Mouse (Mus musculus): ENCODE data around the gene Sptlc3. TPM values are rescaled to one million over a fixed set of nuclear protein-coding genes. Genes with fewer than 3 reads are reported as not detected.

The Sptlc3 gene
- polyA plus RNA-seq, 1 experiment: not detected

GRCm38 (mm10) chr2:139629653-139630052 is 135.9 kb downstream of the Sptlc3 start:
- H3K4me1 ChIP-seq (ENCODE audit: control insufficient read depth, insufficient read depth, low read length): no peaks in the 10 kb centered on the region
- TF ChIP-seq CTCF (IDR thresholded peaks at IDR 0.05; ENCODE audit: low read depth, low read length) (no peak), POLR2A (IDR thresholded peaks at IDR 0.05; ENCODE audit: borderline replicate concordance, low read depth, low read length) (no peak)
- H3K4me3 ChIP-seq (ENCODE audit: insufficient read depth, low read length): no peak overlapping the region
- no peak overlapping the region for H3K27ac ChIP-seq (ENCODE audit: insufficient read depth, low read depth, low read length)

DNA sequence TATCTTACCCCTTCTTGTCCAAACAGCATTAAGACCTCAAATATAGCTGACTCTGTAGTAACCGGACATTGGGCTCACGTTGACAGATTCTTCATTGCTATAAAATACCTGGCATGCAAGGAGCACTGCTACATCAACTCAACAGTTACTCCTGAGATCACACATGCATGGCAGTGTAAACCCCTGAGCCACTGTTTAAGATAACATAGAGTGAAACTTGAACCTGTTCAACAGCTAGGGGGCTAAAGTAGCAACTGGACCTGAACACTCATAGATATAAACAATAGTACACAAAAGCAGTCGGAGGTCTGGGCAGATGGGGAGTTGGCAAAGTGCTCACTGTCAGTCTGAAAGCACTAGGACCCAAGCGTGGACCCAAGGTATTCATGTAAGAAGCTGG is 140.8 kb downstream of the Sptlc3 start:
- H3K27ac ChIP-seq (ENCODE audit: insufficient read depth, low read depth, low read length): no peak overlapping the region
- no peak overlapping the region for H3K4me3 ChIP-seq (ENCODE audit: insufficient read depth, low read length)
- H3K4me1 ChIP-seq (ENCODE audit: control insufficient read depth, insufficient read depth, low read length): no peaks in the 10 kb centered on the region
- TF ChIP-seq CTCF (IDR thresholded peaks at IDR 0.05; ENCODE audit: low read depth, low read length) (no peak), POLR2A (IDR thresholded peaks at IDR 0.05; ENCODE audit: borderline replicate concordance, low read depth, low read length) (no peak)

DNA sequence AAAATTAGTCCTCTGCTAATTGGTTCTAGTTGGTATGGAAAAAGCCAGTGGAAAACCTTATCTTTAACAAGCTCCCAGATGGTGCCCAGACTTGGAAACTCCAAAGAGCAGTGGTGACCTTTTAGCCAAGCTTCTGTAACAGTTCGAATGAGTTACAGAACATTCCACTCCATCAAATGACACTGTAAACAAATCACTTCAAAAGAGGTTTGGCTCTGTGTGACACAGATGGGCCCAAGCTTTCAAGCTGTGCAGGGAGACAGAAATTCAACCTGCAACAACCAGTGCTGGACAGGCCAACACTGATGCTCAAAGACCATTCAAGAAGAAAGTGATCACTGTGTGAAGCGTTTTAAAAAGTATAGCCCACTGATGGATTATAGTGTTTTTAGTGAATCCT is 144.1 kb downstream of the Sptlc3 start:
- Histone ChIP-seq H3K4me1 (ENCODE audit: control insufficient read depth, insufficient read depth, low read length) (no peaks in the 10 kb centered on the region), H3K4me3 (ENCODE audit: insufficient read depth, low read length) (no peak overlapping the region), H3K27ac (ENCODE audit: insufficient read depth, low read depth, low read length) (no peak overlapping the region)
- TF ChIP-seq CTCF (IDR thresholded peaks at IDR 0.05; ENCODE audit: low read depth, low read length): no peak

GRCm38 (mm10) chr2:139641757-139642385 is 148.2 kb downstream of the Sptlc3 start:
- TF ChIP-seq CTCF (IDR thresholded peaks at IDR 0.05; ENCODE audit: low read depth, low read length) (no peak), POLR2A (IDR thresholded peaks at IDR 0.05; ENCODE audit: borderline replicate concordance, low read depth, low read length) (no peak)
- no peak overlapping the region for H3K27ac ChIP-seq (ENCODE audit: insufficient read depth, low read depth, low read length)

DNA sequence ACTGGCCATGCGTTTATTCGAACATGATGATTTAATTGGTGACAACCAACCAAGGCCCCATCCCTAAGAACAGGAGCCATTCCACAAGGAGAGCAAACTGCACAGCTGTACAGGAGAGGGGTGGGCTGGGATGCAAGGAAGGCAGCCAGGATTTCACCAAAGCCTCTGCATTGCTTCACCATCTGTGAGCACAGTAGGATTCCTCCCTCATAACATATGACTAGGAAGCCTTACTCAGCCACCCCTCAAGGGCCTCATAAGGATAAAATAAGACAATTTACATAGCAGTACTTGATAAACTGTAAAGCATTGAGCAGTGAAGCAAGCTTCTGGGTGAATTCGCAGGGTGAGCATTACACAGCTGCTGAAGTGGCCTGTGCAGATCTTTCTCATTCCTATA is 155.8 kb downstream of the Sptlc3 start:
- Histone ChIP-seq H3K27ac (ENCODE audit: insufficient read depth, low read depth, low read length) (no peak overlapping the region), H3K4me3 (ENCODE audit: insufficient read depth, low read length) (no peak overlapping the region), H3K4me1 (ENCODE audit: control insufficient read depth, insufficient read depth, low read length) (no peaks in the 10 kb centered on the region)
- TF ChIP-seq CTCF (IDR thresholded peaks at IDR 0.05; ENCODE audit: low read depth, low read length) (no peak), POLR2A (IDR thresholded peaks at IDR 0.05; ENCODE audit: borderline replicate concordance, low read depth, low read length) (no peak)

More at GRCm38 (mm10) chr2:139641757-139642385, 148.2 kb downstream of the Sptlc3 start:
- Histone ChIP-seq H3K4me3 (ENCODE audit: insufficient read depth, low read length) (no peak overlapping the region), H3K4me1 (ENCODE audit: control insufficient read depth, insufficient read depth, low read length) (no peaks in the 10 kb centered on the region)

DNA sequence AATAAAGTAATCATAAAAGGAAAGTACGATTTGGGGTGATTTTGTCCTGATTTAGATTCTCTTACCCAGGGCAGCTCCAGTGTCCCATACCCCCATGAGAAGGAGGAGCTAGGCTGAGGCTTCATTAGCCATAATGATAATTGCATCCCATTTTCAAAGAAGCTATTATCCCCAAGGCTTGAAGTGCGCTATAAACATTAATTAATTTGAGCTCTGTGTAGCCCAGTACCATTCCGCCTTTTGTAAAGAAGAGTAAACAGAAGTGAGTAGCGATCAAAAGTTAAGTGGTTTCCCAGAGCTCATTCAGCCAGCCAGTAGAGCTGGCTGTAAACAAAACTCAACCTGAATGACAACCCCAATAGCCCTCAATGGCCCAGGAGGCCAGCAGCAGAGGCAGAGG is 163.0 kb downstream of the Sptlc3 start:
- no peaks in the 10 kb centered on the region for H3K4me1 ChIP-seq (ENCODE audit: control insufficient read depth, insufficient read depth, low read length)
- H3K27ac ChIP-seq (ENCODE audit: insufficient read depth, low read depth, low read length): no peak overlapping the region
- TF ChIP-seq POLR2A (IDR thresholded peaks at IDR 0.05; ENCODE audit: borderline replicate concordance, low read depth, low read length): no peak
- TF ChIP-seq CTCF (IDR thresholded peaks at IDR 0.05; ENCODE audit: low read depth, low read length): no peak
- H3K4me3 ChIP-seq (ENCODE audit: insufficient read depth, low read length): no peak overlapping the region

DNA sequence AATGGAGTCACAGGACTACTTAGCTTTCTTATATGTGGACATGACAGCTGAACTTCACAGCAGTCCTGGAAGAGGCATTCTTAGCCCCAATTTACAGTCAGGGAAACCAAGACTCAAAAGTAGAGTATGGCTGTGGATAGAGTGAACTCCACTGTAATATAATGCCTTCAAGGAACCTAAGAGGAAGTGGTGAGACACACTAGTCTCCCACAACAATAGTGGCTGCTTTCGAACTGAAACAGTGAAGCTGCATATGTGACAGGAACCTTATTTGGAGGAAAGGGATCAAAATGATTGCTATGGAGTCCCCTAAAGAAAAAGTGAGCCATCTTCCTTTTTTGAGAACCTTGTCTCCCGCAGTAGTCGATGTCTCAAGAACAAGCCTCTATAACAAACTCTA is 178.1 kb downstream of the Sptlc3 start:
- Histone ChIP-seq H3K4me1 (ENCODE audit: control insufficient read depth, insufficient read depth, low read length) (no peaks in the 10 kb centered on the region), H3K27ac (ENCODE audit: insufficient read depth, low read depth, low read length) (no peak overlapping the region), H3K4me3 (ENCODE audit: insufficient read depth, low read length) (no peak overlapping the region)
- no peak for TF ChIP-seq CTCF (IDR thresholded peaks at IDR 0.05; ENCODE audit: low read depth, low read length)
- no peak for TF ChIP-seq POLR2A (IDR thresholded peaks at IDR 0.05; ENCODE audit: borderline replicate concordance, low read depth, low read length)

DNA sequence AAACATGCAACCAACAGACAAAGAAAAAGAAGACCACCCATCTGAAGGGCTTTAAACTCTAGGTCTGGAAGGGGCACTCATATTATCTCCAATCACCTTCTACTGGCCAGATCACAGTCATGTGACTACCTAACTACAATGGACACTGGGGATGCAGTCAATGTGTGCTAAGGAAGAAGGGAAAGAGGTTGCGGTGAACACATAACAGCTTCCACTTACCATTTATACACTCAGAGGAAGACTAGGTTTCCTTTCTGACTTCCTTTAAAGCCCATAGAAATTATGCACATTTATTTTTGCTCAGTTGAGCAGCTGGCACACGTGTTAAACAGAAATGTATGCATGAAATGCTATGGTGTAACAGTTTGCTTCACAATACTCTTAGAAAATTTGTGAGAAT is 178.7 kb downstream of the Sptlc3 start:
- Histone ChIP-seq H3K4me1 (ENCODE audit: control insufficient read depth, insufficient read depth, low read length) (no peaks in the 10 kb centered on the region), H3K27ac (ENCODE audit: insufficient read depth, low read depth, low read length) (no peak overlapping the region)
- TF ChIP-seq POLR2A (IDR thresholded peaks at IDR 0.05; ENCODE audit: borderline replicate concordance, low read depth, low read length): no peak
- no peak for TF ChIP-seq CTCF (IDR thresholded peaks at IDR 0.05; ENCODE audit: low read depth, low read length)

GRCm38 (mm10) chr2:139677065-139677762 is 183.5 kb downstream of the Sptlc3 start:
- 0 out of 2 replicates have a peak, but pooled peaks have one; percentile 8 for TF ChIP-seq CTCF (IDR thresholded peaks at IDR 0.05; ENCODE audit: low read depth, low read length)
- no peak for TF ChIP-seq POLR2A (IDR thresholded peaks at IDR 0.05; ENCODE audit: borderline replicate concordance, low read depth, low read length)
- Histone ChIP-seq H3K4me1 (ENCODE audit: control insufficient read depth, insufficient read depth, low read length) (no peaks in the 10 kb centered on the region), H3K4me3 (ENCODE audit: insufficient read depth, low read length) (peak overlapping the region; percentile 56), H3K27ac (ENCODE audit: insufficient read depth, low read depth, low read length) (no peak overlapping the region)

More for the DNA sequence above, 178.7 kb downstream of the Sptlc3 start:
- no peak overlapping the region for H3K4me3 ChIP-seq (ENCODE audit: insufficient read depth, low read length)

DNA sequence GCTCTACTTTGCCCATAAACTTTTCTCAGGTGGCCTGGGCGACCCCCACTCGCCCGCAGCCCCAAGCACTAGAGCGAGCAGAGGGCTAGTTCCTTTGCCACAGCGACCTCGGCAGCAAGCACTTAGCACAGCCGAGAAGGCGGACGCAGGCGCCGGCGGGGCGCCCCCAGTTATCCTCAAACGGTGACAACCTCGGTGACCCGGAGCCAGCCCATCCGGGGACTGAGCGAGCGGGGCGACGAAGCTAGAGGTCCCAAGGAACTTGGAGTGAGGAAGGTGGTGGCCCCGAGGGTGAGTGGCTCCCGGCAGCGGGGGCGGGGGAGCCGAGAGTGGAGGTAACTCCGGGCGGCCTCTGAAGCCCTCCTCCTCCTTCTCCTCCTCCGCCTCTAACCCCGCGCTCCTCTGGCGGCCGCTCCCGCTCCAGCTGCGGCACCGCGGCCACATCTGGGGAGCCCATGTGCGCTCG is 184.1 kb downstream of the Sptlc3 start, which contains the start of gene Ism1:
Gene Ism1 (plus strand): TSS at position 370 of the 466 bp plus-strand sequence.
- Histone ChIP-seq H3K4me1 (ENCODE audit: control insufficient read depth, insufficient read depth, low read length) (no peaks in the 10 kb centered on the region), H3K4me3 (ENCODE audit: insufficient read depth, low read length) (peak within 1 kb of the TSS; percentile 56), H3K27ac (ENCODE audit: insufficient read depth, low read depth, low read length) (no peak within 1 kb of the TSS)
- TF ChIP-seq CTCF (IDR thresholded peaks at IDR 0.05; ENCODE audit: low read depth, low read length) (no peak), POLR2A (IDR thresholded peaks at IDR 0.05; ENCODE audit: borderline replicate concordance, low read depth, low read length) (no peak)

Data from bone marrow macrophage, adult 2 months (primary cell).